ENCODE assay signal across 10 mouse cellular contexts in the genomic region with DNA sequence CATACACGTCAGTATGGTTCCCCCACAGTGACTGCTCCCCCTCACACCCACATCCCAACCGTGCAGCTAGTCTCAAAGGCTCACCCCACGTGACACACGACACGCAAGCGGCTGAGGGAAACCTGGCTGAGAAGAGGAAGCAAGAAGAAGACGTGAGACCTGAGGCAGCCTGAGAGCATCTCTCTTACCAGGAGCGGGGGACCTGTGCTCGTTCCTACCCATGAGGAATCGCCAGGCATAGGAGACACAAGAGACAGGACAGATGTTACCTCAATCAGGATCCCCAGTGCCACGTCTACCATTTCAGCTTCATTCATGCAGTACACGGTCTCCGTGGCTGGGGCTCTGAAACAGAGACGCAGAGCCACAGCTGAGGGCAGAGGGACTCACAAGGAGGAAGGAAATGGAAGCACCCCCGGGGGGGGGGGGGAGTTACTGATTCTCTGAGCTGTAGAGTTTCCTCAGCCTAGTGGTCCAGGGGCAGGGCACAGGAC. TPM values are rescaled to one million over a fixed set of nuclear protein-coding genes. Genes with fewer than 3 reads are reported as not detected.
DNase-seq lines count a peak whose midpoint lies in the region; ATAC-seq lines count a peak whose summit lies in the region.
"Had no signal": no experiment of that assay in that cellular context is flagged by ENCODE, and none has a peak within 500 bp of the region (broad histone marks: within the 10 kb centered on the region; RNA-seq: fewer than 3 reads in every experiment).

No protein-coding gene starts in this region.

- no peaks in the 10 kb centered on the region for H3K27me3 ChIP-seq in liver, embryonic 15.5 days
- no peaks in the 10 kb centered on the region for H3K27me3 ChIP-seq in stomach, embryonic 15.5 days (replicated peaks)

- peak overlapping the region; percentile 74 for H3K4me2 ChIP-seq in liver, embryonic 15.5 days
- peak overlapping the region; percentile 4; the same call in 1 of the 2 replicates for H3K4me2 ChIP-seq in stomach, embryonic 15.5 days

- peak overlapping the region; percentile 87 for H3K27ac ChIP-seq in liver, embryonic 15.5 days (replicated peaks)
- peak overlapping the region; percentile 91; the same call in 1 of the 2 replicates for H3K27ac ChIP-seq in stomach, embryonic 15.5 days

- peak overlapping the region; percentile 35 for H3K9ac ChIP-seq in liver, embryonic 15.5 days
- no peak overlapping the region for H3K9ac ChIP-seq in stomach, embryonic 15.5 days

- H3K4me3 ChIP-seq in liver, embryonic 15.5 days (replicated peaks): peak overlapping the region; percentile 30
- no peak overlapping the region for H3K4me3 ChIP-seq in stomach, embryonic 15.5 days (replicated peaks)

- peaks cover 30% of the 10 kb centered on the region for H3K36me3 ChIP-seq in liver, embryonic 15.5 days (replicated peaks)
- no peaks in the 10 kb centered on the region for H3K36me3 ChIP-seq in stomach, embryonic 15.5 days

- DNase-seq in heart, adult 11 months: peak; percentile 98
- no peak for DNase-seq in heart, adult 9 months (ENCODE audit: low spot score in 2 of 2)
- peak; percentile 55 for DNase-seq in CD4-positive helper T cell, adult 2 months (ENCODE audit: low read depth, low spot score)
- DNase-seq in heart, adult 8-10 months (ENCODE audit: low spot score): peak; percentile 67
- DNase-seq in embryo, embryonic 10 days (ENCODE audit: low spot score): no peak
- DNase-seq in cerebellum, postnatal 14 days: no peak

- H3K9me3 ChIP-seq in liver, embryonic 15.5 days (replicated peaks): no peaks in the 10 kb centered on the region
- no peaks in the 10 kb centered on the region for H3K9me3 ChIP-seq in stomach, embryonic 15.5 days

- WGBS in liver, embryonic 15.5 days (ENCODE audit: insufficient replicate concordance): 17% methylated on average over 15 of the region's 15 CpGs
- 84% methylated on average over 15 of the region's 15 CpGs for WGBS in stomach, embryonic 15.5 days

- H3K4me1 ChIP-seq in liver, embryonic 15.5 days (replicated peaks): peaks cover 74% of the 10 kb centered on the region
- peaks cover 19% of the 10 kb centered on the region for H3K4me1 ChIP-seq in stomach, embryonic 15.5 days

- no peak for ATAC-seq in liver, embryonic 15.5 days (ENCODE audit: insufficient read depth)
- ATAC-seq in stomach, embryonic 15.5 days (ENCODE audit: insufficient read depth, low FRiP score, low read depth): no peak

RNA-seq across cellular contexts. Expression of gene Cyren, which starts 2.5 kb away (rescaled TPM):
- 1 to 10 TPM; 3.7 to 4.2 (median 3.8) TPM for total RNA-seq in heart, adult 8-10 months (2022)
- 5.7 and 6.1 TPM in 2 replicates for polyA plus RNA-seq in liver, embryonic 15.5 days (2015; fragmentation: Nextera tagmentation; extraction: Ambion mirVana)
- polyA plus RNA-seq in stomach, embryonic 15.5 days (2015; fragmentation: Nextera tagmentation; extraction: Ambion mirVana): 12.5 and 12.6 TPM in 2 replicates

RNA-seq across cellular contexts. Expression of gene Tmem140, which starts 12.4 kb away (rescaled TPM):
- total RNA-seq in heart, adult 8-10 months (2022): 10 to 100 TPM; 17.8 to 27.1 (median 24.5) TPM
- 5.8 and 8.5 TPM in 2 replicates for polyA plus RNA-seq in liver, embryonic 15.5 days (2015; fragmentation: Nextera tagmentation; extraction: Ambion mirVana)
- polyA plus RNA-seq in stomach, embryonic 15.5 days (2015; fragmentation: Nextera tagmentation; extraction: Ambion mirVana): 1.8 and 2.5 TPM in 2 replicates

RNA-seq across cellular contexts. Expression of gene Wdr91, which starts 35.4 kb away (rescaled TPM):
- total RNA-seq in heart, adult 8-10 months (2022): 10 to 100 TPM; 11.6 to 15.9 (median 13.3) TPM
- 10.2 and 11.0 TPM in 2 replicates for polyA plus RNA-seq in liver, embryonic 15.5 days (2015; fragmentation: Nextera tagmentation; extraction: Ambion mirVana)
- polyA plus RNA-seq in stomach, embryonic 15.5 days (2015; fragmentation: Nextera tagmentation; extraction: Ambion mirVana): 9.0 and 9.1 TPM in 2 replicates

RNA-seq across cellular contexts. Expression of gene Stra8, which starts 44.6 kb away (rescaled TPM):
- not detected for total RNA-seq in heart, adult 8-10 months (2022)
- not detected in 2 replicates for polyA plus RNA-seq in liver, embryonic 15.5 days (2015; fragmentation: Nextera tagmentation; extraction: Ambion mirVana)
- not detected in 2 replicates for polyA plus RNA-seq in stomach, embryonic 15.5 days (2015; fragmentation: Nextera tagmentation; extraction: Ambion mirVana)
- polyA plus RNA-seq: frontal cortex, adult 2 months; neural tube, embryonic 11.5 days had no signal

Comparison
In these comparisons a context has a peak if more than half of its experiments do, and no peak if none do; other contexts are left out.
1. DNase-seq: peak in heart, adult 11 months (single experiment), CD4-positive helper T cell, adult 2 months (single experiment) and heart, adult 8-10 months (single experiment); none in heart, adult 9 months (0 of 2), embryo, embryonic 10 days (single experiment) and cerebellum, postnatal 14 days (0 of 2).